Mouse (Mus musculus) ES-E14 (cell line): ENCODE measurements at regions not wholly inside any gene's neighbourhood (a gene's known extent, or its start where the extent isn't known, plus 50 kb on each side); places are given as distances from the start of the nearest gene placed in this dataset.

Experiments used
- CHD2 ChIP-seq: IDR thresholded peaks from 2 replicates; pipeline ENCODE4 v1.6.1; 2014; ENCODE audit warnings: mild to moderate bottlenecking, low read depth, low read length, inconsistent platforms
- HCFC1 ChIP-seq: IDR thresholded peaks from 2 replicates; pipeline ENCODE4 v1.6.1; 2012; ENCODE audit warnings: low read length, inconsistent platforms, borderline replicate concordance; ENCODE audit not compliant: insufficient read depth
- MAFK ChIP-seq: IDR thresholded peaks from 2 replicates; pipeline ENCODE4 v1.6.1; 2014; ENCODE audit warnings: mild to moderate bottlenecking, low read depth, low read length, inconsistent platforms; ENCODE audit not compliant: insufficient read depth
- ZC3H11A ChIP-seq: IDR thresholded peaks from 2 replicates; pipeline ENCODE4 v1.6.1; 2012; ENCODE audit warnings: low read depth, mild to moderate bottlenecking, inconsistent platforms, low read length, borderline replicate concordance

DNA sequence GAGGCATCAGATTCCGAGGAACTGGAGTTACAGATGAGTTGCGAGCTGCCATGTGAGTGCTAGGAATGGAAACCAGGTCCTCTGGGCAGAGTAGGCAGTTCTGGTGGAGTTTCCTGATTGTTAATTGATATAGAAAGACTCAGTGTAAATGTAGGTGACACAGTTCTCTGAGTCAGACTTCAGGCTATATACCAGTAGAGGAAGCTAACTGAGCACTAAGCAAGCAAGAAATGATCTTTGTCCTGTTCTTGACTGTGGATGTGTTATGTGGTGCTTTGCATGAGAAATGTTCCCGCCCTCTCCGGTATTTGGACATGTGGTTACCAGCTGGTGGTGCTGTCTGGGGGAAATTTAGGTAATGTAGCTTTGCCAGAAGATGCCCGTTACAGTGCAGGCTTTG is 146.4 kb upstream of the Trim24 start:
- TF ChIP-seq MAFK (no peak), ZC3H11A (no peak), HCFC1 (no peak), CHD2 (no peak)
